Mouse (Mus musculus): ENCODE measurements at regions not wholly inside any gene's neighbourhood (a gene's known extent, or its start where the extent isn't known, plus 50 kb on each side); places are given as distances from the start of the nearest gene placed in this dataset.

DNA sequence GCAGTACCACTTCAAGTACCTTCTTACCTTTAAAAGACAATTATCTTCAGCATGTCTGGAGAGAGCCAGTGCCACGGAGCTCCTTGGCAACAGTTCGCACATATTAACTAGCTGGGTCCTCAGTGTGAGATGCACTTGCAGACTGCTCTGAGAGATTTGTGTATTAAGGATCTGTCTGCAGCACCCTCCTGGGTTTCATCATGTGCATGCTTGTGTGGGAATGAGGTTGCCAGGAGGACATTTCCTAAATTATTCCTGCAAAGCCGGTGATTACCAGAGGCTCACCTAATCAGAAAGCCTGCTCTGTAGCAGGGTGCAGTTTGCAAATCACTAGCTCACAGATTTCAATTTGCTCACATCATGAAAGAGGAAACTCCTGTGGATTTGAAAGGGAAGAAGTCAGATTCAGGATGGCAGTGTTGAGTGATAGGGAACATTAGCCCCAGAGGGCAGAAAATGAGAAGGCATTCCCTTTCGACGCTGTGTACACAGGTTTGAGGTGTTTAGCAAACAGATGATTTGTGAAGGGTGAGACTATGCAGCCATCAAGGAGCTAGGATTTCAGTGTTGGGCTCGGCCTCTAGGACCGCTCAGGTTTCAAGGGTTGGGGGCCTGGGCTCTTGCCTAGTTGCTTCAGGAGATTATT lies 257.3 kb upstream of the Arglu1 start:
- DNase-seq (ENCODE audit: extremely low spot score in 1 of 2, low spot score in 2 of 2) = no peak
- intact Hi-C loops (cut with DNase I) = no loop called here

DNA sequence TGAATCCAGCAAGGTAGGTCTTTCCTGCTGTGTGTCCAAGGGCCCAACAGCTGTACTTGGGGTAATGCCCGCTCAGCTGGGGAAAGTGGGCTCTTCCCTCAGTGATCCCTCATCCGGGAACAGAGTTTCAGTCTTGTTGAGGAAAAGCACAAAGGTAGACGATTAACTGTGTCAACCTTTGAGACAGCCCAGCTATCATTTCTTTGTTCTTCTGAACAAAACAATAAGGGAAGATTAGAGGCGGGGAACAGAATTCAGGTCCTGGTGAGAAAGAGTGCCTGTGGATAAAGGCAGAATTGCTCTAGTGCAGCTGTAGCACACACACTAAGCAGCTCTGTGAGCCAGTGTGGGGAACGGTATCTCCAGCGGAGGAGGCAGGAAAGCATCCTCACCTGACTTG lies 252.7 kb upstream of the Arglu1 start:
- intact Hi-C loops (cut with DNase I) = no loop called here
- DNase-seq (ENCODE audit: extremely low spot score in 1 of 2, low spot score in 2 of 2) = no peak

DNA sequence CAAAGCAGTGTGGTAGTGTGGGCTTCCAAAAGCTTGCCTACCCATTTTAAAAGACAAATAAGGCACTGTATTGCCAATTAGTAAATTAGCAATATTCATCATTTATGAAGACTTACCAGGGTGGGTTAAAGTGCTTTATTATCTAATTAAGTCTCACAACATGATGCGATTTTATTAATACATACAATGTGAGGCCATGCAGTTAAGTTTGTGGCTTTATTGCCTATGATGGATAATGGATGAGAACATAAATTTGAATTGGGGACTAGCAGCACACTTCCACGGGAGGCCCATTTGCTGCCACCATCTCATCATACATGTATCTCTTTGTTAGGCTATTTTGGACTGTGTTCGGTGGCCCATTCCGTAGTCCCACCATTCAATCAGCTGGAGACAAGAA lies 250.6 kb upstream of the Arglu1 start:
- intact Hi-C loops (cut with DNase I) = no loop called here
- no peak for DNase-seq (ENCODE audit: extremely low spot score in 1 of 2, low spot score in 2 of 2)

DNA sequence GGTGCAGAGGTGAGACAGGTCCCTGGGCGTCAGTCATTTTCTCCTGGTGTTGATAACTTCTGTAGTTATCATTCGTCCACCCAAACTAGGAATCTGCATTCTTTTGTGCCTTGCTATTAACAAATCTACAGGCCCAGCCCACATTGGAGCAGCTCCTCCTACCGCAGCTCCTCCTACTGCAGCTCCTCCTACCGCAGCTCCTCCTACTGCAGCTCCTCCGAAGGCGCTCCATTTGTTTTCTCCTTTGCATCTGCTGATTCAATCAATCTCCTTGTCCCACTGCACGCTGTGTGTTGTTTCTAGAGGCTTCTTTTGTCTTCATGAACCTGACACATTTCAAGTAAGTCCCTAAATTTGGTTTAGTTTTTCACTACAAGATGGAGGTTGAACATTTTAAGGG lies 248.2 kb upstream of the Arglu1 start:
- no peak for DNase-seq (ENCODE audit: extremely low spot score in 1 of 2, low spot score in 2 of 2)
- intact Hi-C loops (cut with DNase I) = no loop called here

GRCm38 (mm10) chr8:8932466-8932865 lies 242.1 kb upstream of the Arglu1 start:
- no peak for DNase-seq (ENCODE audit: extremely low spot score in 1 of 2, low spot score in 2 of 2)
- intact Hi-C loops (cut with DNase I) = no loop called here

GRCm38 (mm10) chr8:8931746-8932145 lies 241.4 kb upstream of the Arglu1 start:
- intact Hi-C loops (cut with DNase I) = no loop called here
- no peak for DNase-seq (ENCODE audit: extremely low spot score in 1 of 2, low spot score in 2 of 2)

- intact Hi-C loops (cut with DNase I) = no loop called here
- DNase-seq (ENCODE audit: extremely low spot score in 1 of 2, low spot score in 2 of 2) = no peak
These were observed 237.9 kb upstream of the Arglu1 start for GRCm38 (mm10) chr8:8928074-8928862.

DNA sequence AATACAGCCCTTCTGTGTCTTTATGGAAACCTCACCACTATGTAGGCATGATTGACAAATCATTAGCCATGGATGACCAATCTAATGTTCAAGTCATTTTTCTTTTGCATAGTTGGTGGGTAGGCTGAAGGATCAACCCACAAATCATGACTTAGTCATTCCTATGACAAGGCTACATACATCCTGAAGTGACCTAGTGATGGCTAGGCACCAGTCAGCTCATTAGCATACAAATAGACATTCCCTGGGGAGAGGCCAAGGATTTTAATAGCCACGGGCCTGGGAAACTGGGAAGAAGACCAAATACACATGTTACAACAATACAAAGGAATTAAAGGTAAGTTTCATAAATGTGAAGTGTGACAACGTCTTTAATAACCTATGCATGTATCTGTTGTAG lies 231.1 kb upstream of the Arglu1 start:
- intact Hi-C loops (cut with DNase I) = no loop called here
- no peak for DNase-seq (ENCODE audit: extremely low spot score in 1 of 2, low spot score in 2 of 2)

GRCm38 (mm10) chr8:8919582-8920503 lies 229.5 kb upstream of the Arglu1 start:
- DNase-seq (ENCODE audit: extremely low spot score in 1 of 2, low spot score in 2 of 2) = no peak
- intact Hi-C loops (cut with DNase I) = no loop called here

DNA sequence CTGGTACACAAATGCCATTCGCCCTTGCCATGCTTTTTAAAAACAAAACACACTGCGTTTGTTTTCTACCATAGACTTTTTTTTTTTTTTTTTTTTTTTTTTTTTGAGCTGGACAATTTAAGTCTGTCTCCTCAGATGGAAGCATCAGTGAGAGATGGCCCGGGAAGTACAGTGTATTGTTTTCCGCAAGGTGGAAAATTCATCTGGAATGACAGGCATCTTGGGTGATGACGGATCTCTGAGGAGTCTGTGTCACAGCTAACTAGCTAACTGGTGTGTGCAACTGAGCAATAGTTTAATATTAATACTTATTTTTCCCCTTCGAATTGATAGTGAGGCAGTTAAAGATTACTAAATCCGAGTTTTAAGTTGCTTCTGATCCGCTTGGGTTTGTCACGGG lies 228.7 kb upstream of the Arglu1 start:
- DNase-seq (ENCODE audit: extremely low spot score in 1 of 2, low spot score in 2 of 2) = no peak
- intact Hi-C loops (cut with DNase I) = no loop called here

GRCm38 (mm10) chr8:8907478-8908165 lies 217.3 kb upstream of the Arglu1 start:
- intact Hi-C loops (cut with DNase I) = no loop called here
- no peak for DNase-seq (ENCODE audit: extremely low spot score in 1 of 2, low spot score in 2 of 2)

DNA sequence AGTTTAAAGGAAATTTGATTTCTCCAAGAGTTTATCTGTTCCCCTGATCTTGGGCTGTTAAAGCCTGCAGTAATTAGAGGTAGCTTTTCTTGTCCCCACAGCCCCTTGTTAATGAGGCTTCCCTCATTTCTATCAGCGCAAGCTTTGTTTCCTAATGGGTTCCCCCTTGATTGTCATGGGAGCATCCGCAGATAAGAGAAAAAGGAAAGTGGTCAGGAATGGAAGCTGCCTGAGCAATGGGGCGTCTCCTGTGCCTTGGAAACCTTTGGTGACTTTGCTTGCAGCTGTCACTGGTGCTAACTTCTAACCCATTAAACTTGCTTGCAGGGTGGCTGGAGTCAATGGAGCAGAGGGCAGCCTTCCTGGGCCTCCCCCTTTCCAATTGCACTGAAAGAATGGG lies 202.7 kb upstream of the Arglu1 start:
- no peak for DNase-seq (ENCODE audit: extremely low spot score in 1 of 2, low spot score in 2 of 2)

GRCm38 (mm10) chr8:8877286-8877685 lies 187.0 kb upstream of the Arglu1 start:
- intact Hi-C loops (cut with DNase I) = no loop called here
- no peak for DNase-seq (ENCODE audit: extremely low spot score in 1 of 2, low spot score in 2 of 2)

More for the DNA sequence above, 202.7 kb upstream of the Arglu1 start:
- intact Hi-C loops (cut with DNase I) = no loop called here

- no peak for DNase-seq (ENCODE audit: extremely low spot score in 1 of 2, low spot score in 2 of 2)
These were observed 186.6 kb upstream of the Arglu1 start for GRCm38 (mm10) chr8:8876879-8877278.

DNA sequence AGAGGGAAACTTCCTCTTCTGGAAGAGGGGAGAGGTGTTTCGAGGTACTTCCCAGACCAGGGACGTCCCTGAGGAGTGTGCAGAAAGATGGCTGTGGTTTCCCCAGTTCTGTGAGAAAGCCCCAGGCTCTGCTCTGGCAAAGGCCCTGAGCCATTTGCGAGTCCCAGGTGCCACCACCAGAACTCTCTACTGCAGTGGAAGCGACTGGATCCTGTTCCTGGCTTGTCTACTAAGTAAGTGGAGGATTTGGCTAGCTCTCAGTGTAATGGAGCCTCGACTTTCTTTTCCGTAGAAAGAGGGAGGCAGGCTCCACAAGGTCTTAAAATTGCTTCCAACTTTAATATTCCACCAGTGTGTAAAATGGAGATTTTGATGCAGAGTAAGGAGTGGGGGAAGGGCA lies 186.1 kb upstream of the Arglu1 start:
- intact Hi-C loops (cut with DNase I) = no loop called here
- no peak for DNase-seq (ENCODE audit: extremely low spot score in 1 of 2, low spot score in 2 of 2)

More at GRCm38 (mm10) chr8:8876879-8877278, 186.6 kb upstream of the Arglu1 start:
- intact Hi-C loops (cut with DNase I) = no loop called here

DNA sequence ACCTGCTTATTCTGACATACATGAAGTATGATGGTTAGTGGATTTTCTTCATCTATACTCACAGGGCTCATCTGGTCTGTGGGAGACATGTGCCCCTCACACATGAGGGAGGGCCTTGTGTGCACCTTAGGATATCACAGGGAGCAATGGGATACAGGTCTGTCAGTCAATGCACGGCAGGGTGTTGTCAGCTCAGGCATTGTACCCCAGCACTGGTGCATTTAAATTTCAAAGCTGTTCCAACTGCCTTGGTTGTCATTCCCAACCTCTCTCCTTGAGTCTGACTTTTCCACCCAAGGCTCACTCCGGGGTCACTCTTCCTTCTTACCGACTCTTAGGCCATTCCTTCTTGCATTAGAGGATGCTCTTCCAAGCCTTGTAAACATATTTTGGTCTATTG lies 181.6 kb upstream of the Arglu1 start:
- intact Hi-C loops (cut with DNase I) = no loop called here
- DNase-seq (ENCODE audit: extremely low spot score in 1 of 2, low spot score in 2 of 2) = no peak

- intact Hi-C loops (cut with DNase I) = no loop called here
- no peak for DNase-seq (ENCODE audit: extremely low spot score in 1 of 2, low spot score in 2 of 2)
These were observed 180.7 kb upstream of the Arglu1 start for GRCm38 (mm10) chr8:8871039-8871438.

DNA sequence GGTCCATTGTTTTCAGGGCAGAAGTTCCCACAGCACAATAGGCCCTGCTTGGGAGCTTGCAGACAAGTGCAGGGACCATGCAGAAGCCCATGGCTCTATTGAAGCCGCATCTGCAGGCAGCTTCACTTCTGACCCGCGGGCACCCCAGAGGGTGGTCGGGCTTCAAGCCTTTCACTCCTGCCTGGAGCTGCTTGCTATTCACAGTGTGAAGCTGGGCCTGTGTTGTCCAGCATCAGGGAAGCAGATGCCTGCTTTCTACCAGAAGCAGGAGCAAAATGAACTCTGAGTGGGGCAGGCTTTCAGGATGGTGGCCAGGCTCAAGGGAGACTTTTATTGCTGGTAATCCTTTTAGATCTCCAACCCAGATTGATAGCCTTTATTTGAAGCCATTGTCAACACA lies 180.2 kb upstream of the Arglu1 start:
- intact Hi-C loops (cut with DNase I) = no loop called here
- DNase-seq (ENCODE audit: extremely low spot score in 1 of 2, low spot score in 2 of 2) = no peak

- no peak for DNase-seq (ENCODE audit: extremely low spot score in 1 of 2, low spot score in 2 of 2)
- intact Hi-C loops (cut with DNase I) = no loop called here
These were observed 179.0 kb upstream of the Arglu1 start for GRCm38 (mm10) chr8:8869338-8869737.

Data from left cerebral cortex, postnatal 10 days (tissue).